Comparison of ENCODE assay signal across 8 mouse cellular contexts in the genomic region with DNA sequence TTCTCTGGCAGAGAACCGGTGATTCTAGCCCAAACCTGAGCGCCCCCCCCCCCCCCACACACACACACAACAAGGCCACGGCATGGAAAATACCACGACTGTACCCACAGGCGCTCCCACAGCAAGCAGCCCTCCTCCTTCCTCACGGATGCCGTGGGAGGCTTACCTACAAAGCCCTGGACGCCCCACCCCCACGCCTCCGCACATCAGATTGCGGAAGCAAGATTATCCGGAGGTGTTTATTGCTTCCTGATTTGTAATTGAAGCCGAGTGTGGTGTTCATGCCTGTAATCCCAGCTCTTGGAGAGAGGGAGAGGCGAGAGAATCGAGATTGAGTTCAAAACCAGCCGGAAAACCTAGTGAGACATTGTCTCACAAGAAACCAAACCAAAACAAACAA. TPM values are rescaled to one million over a fixed set of nuclear protein-coding genes. Genes with fewer than 3 reads are reported as not detected.
DNase-seq lines count a peak whose midpoint lies in the region; ATAC-seq and TF ChIP-seq lines count a peak whose summit lies in the region.

No protein-coding gene starts in this region.

- no peak overlapping the region for H3K27ac ChIP-seq in embryonic facial prominence, embryonic 12.5 days
- H3K27ac ChIP-seq in lung, postnatal 0 days (ENCODE audit: low read length), result no peak overlapping the region

- peak; percentile 66 to 74 for DNase-seq in cerebellum, adult 18-20 months
- no peak for DNase-seq in cerebellum, adult 11 months
- DNase-seq in B cell, adult 2 months, result peak; percentile 85 to 89
- DNase-seq in induced T-regulatory cell, adult 2 months (ENCODE audit: low read depth), result peak; percentile 88
- no peak for DNase-seq in lung, postnatal 0 days (ENCODE audit: low spot score)
- DNase-seq in splenic B cell, adult 2 months (ENCODE audit: low read depth, low spot score), result peak; percentile 86
- DNase-seq in urinary bladder, postnatal 10 days (ENCODE audit: low spot score), result no peak

- no peaks in the 10 kb centered on the region for H3K9me3 ChIP-seq in embryonic facial prominence, embryonic 12.5 days
- no peaks in the 10 kb centered on the region for H3K9me3 ChIP-seq in lung, postnatal 0 days (ENCODE audit: low read length)

- peak overlapping the region; percentile 26 for H3K4me3 ChIP-seq in embryonic facial prominence, embryonic 12.5 days
- 0 out of 2 replicates have a peak overlapping the region, but pooled peaks have one; percentile 8 for H3K4me3 ChIP-seq in lung, postnatal 0 days (ENCODE audit: low read depth, low read length)

- no peak for ATAC-seq in embryonic facial prominence, embryonic 12.5 days (ENCODE audit: insufficient number of reproducible peaks, insufficient read depth, low FRiP score, low TSS enrichment)
- ATAC-seq in lung, postnatal 0 days, result no peak

- no peaks in the 10 kb centered on the region for H3K36me3 ChIP-seq in embryonic facial prominence, embryonic 12.5 days
- H3K36me3 ChIP-seq in lung, postnatal 0 days (ENCODE audit: insufficient read depth, low read length), result no peaks in the 10 kb centered on the region
- peaks cover 2% of the 10 kb centered on the region; the same call in 1 of the 2 replicates for H3K36me3 ChIP-seq in splenic B cell, adult 2 months (ENCODE audit: control insufficient read depth, insufficient read depth, low read length, poor library complexity, severe bottlenecking)

- H3K27me3 ChIP-seq in embryonic facial prominence, embryonic 12.5 days, result peaks cover 69% of the 10 kb centered on the region
- H3K27me3 ChIP-seq in lung, postnatal 0 days (replicated peaks; ENCODE audit: insufficient read depth, low read length), result peaks cover 14% of the 10 kb centered on the region
- H3K27me3 ChIP-seq in splenic B cell, adult 2 months (ENCODE audit: control insufficient read depth, insufficient read depth, low read length, poor library complexity, severe bottlenecking), result no peaks in the 10 kb centered on the region

- no peak for TF ChIP-seq CTCF in lung, postnatal 0 days (IDR thresholded peaks at IDR 0.05)

- H3K9ac ChIP-seq in embryonic facial prominence, embryonic 12.5 days, result peak overlapping the region; percentile 41
- no peak overlapping the region for H3K9ac ChIP-seq in lung, postnatal 0 days (replicated peaks; ENCODE audit: low read depth)

- peak overlapping the region; percentile 95 for H3K4me2 ChIP-seq in embryonic facial prominence, embryonic 12.5 days (replicated peaks)
- peak overlapping the region; percentile 42 for H3K4me2 ChIP-seq in lung, postnatal 0 days (replicated peaks; ENCODE audit: low read depth, low read length)

- 9% methylated on average over 16 of the region's 16 CpGs for WGBS in embryonic facial prominence, embryonic 12.5 days
- 9% methylated on average over 15 of the region's 16 CpGs for WGBS in lung, postnatal 0 days

- peaks cover 25% of the 10 kb centered on the region for H3K4me1 ChIP-seq in embryonic facial prominence, embryonic 12.5 days
- H3K4me1 ChIP-seq in lung, postnatal 0 days (ENCODE audit: insufficient read depth, low read depth, low read length), result peaks cover 13% of the 10 kb centered on the region

- TF ChIP-seq EP300 in lung, postnatal 0 days (IDR thresholded peaks at IDR 0.05), result no peak

RNA-seq across cellular contexts. Expression of a gene that starts 2.4 kb away (rescaled TPM):
- 14.0 and 16.4 TPM in 2 replicates for polyA plus RNA-seq in embryonic facial prominence, embryonic 12.5 days (2016; fragmentation: Nextera tagmentation; extraction: Ambion mirVana)
- polyA plus RNA-seq in lung, postnatal 0 days (2015; fragmentation: Nextera tagmentation; extraction: Ambion mirVana), result 7.4 and 8.5 TPM in 2 replicates

RNA-seq across cellular contexts. Expression of a gene that starts 6.5 kb away (rescaled TPM):
- 7.5 and 7.6 TPM in 2 replicates for polyA plus RNA-seq in embryonic facial prominence, embryonic 12.5 days (2016; fragmentation: Nextera tagmentation; extraction: Ambion mirVana)
- polyA plus RNA-seq in lung, postnatal 0 days (2015; fragmentation: Nextera tagmentation; extraction: Ambion mirVana), result 13.0 and 14.4 TPM in 2 replicates

RNA-seq across cellular contexts. Expression of a gene that starts 18.5 kb away (rescaled TPM):
- 20.1 and 21.6 TPM in 2 replicates for polyA plus RNA-seq in embryonic facial prominence, embryonic 12.5 days (2016; fragmentation: Nextera tagmentation; extraction: Ambion mirVana)
- polyA plus RNA-seq in lung, postnatal 0 days (2015; fragmentation: Nextera tagmentation; extraction: Ambion mirVana), result 14.8 and 15.1 TPM in 2 replicates

RNA-seq across cellular contexts. Expression of a gene that starts 24.1 kb away (rescaled TPM):
- 20.7 and 23.8 TPM in 2 replicates for polyA plus RNA-seq in embryonic facial prominence, embryonic 12.5 days (2016; fragmentation: Nextera tagmentation; extraction: Ambion mirVana)
- 5.6 and 6.2 TPM in 2 replicates for polyA plus RNA-seq in lung, postnatal 0 days (2015; fragmentation: Nextera tagmentation; extraction: Ambion mirVana)

RNA-seq across cellular contexts. Expression of a gene that starts 33.6 kb away (rescaled TPM):
- polyA plus RNA-seq in embryonic facial prominence, embryonic 12.5 days (2016; fragmentation: Nextera tagmentation; extraction: Ambion mirVana), result 169 and 182 TPM in 2 replicates
- 73.1 and 104 TPM in 2 replicates for polyA plus RNA-seq in lung, postnatal 0 days (2015; fragmentation: Nextera tagmentation; extraction: Ambion mirVana)

Comparison
In these comparisons a context has a peak if more than half of its experiments do, and no peak if none do; other contexts are left out.
1. DNase-seq: peak in cerebellum, adult 18-20 months (2 of 2), B cell, adult 2 months (2 of 2), induced T-regulatory cell, adult 2 months (single experiment) and splenic B cell, adult 2 months (single experiment); none in cerebellum, adult 11 months (single experiment), lung, postnatal 0 days (single experiment) and urinary bladder, postnatal 10 days (single experiment).